Mouse (Mus musculus) left cerebral cortex, postnatal 36 days (tissue): ENCODE measurements around the gene Gimap9. TPM values are rescaled to one million over a fixed set of nuclear protein-coding genes. Genes with fewer than 3 reads are reported as not detected.

Experiments used
- DNase-seq, 2 experiments: peaks; one replicate each; pipeline ENCODE4 v3.0.0; 2021 to 2022; ENCODE audit warnings: low spot score in 2 of 2, mixed read lengths in 1 of 2
- intact Hi-C: fragments of 180-260 bp; cut with DNase I; formaldehyde crosslinking; loops from one replicate; pipeline ENCODE4 v1.15.1; 2025
- total RNA-seq, 2 experiments: library from RNA; stranded (reverse); gene quantifications; 2 replicates each; pipeline ENCODE4 v1.2.3; 2021

Gimap9 gene
- under 1 TPM; 0.37 to 0.57 TPM for total RNA-seq

GRCm38 (mm10) chr6:48675931-48676859 lies at the start of gene Gimap9:
Gene Gimap9 (plus strand): TSS chr6:48676129.
- intact Hi-C loops: no loop called here
- DNase-seq: no peak

GRCm38 (mm10) chr6:48626464-48626863 lies 49.5 kb upstream of the Gimap9 start, which contains the start of gene AI854703:
Gene AI854703 (plus strand): TSS chr6:48626764.
- intact Hi-C loops: loop anchor here (5.0 kb wide), 2 partner anchors 34 to 74 kb away; partner anchors contain the start of genes Gm44965, Lrrc61 and Repin1
- no peak for DNase-seq

- intact Hi-C loops: loop anchor here (5.0 kb wide), 2 partner anchors 35 to 75 kb away; partner anchors contain the start of genes Gm44965, Lrrc61 and Repin1
Measured at GRCm38 (mm10) chr6:48626984-48627383, 48.9 kb upstream of the Gimap9 start.

GRCm38 (mm10) chr6:48627511-48627924 lies 48.4 kb upstream of the Gimap9 start:
- peak; percentile 28 to 33 for DNase-seq
- intact Hi-C loops: loop anchor here (5.0 kb wide), 2 partner anchors 35 to 75 kb away; partner anchors contain the start of genes Gm44965, Lrrc61 and Repin1

More at GRCm38 (mm10) chr6:48626984-48627383, 48.9 kb upstream of the Gimap9 start:
- peak; percentile 68 to 81 for DNase-seq

GRCm38 (mm10) chr6:48628377-48628776 lies 47.6 kb upstream of the Gimap9 start:
- DNase-seq: no peak
- intact Hi-C loops: loop anchor here (5.0 kb wide), 2 partner anchors 36 to 76 kb away; partner anchors contain the start of genes Gm44965, Lrrc61 and Repin1

DNA sequence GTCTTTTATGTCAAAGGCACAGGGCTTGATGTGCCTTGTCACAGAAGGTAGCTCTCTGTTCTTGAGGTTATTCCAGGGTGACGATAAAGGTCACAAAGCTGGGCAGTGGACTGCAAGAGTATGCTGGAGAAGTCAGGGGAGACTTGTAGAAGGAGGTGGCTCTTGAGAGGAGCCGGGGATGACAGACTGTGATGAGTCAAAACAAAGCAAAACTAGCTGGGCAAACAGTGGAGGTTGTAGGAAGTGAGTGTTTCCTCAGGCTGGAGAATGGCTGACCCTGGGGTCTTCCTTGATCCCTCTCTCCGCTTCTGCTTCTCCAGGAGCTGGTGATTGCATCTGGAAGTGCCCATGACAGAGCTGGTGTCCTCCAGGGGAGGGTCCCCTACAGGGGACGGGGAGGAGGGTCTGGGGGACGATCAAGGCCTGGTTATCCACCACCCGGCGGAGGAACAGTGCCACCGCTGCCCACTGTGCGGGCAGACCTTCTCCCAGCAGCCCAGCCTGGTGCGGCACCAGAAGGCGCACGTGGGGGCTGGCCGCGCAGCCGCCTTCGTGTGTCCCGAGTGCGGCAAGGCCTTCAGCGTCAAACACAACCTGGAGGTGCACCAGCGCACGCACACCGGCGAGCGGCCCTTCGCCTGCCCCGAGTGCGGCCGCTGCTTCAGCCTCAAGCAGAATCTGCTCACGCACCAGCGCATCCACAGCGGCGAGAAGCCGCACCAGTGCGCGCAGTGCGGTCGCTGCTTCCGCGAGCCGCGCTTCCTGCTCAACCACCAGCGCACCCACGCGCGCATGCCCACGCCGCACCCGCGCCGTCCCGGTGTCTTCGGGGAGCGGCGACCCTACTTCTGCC lies 46.9 kb upstream of the Gimap9 start:
- intact Hi-C loops: loop anchor here (5.0 kb wide), 2 partner anchors 37 to 77 kb away; partner anchors contain the start of genes Gm44965, Lrrc61 and Repin1
- DNase-seq: peak; percentile 57 to 72

- intact Hi-C loops: loop anchor here (5.0 kb wide), 2 partner anchors 37 to 77 kb away; partner anchors contain the start of genes Gm44965, Lrrc61 and Repin1
- no peak for DNase-seq
Measured at GRCm38 (mm10) chr6:48629661-48630034, 46.3 kb upstream of the Gimap9 start.

DNA sequence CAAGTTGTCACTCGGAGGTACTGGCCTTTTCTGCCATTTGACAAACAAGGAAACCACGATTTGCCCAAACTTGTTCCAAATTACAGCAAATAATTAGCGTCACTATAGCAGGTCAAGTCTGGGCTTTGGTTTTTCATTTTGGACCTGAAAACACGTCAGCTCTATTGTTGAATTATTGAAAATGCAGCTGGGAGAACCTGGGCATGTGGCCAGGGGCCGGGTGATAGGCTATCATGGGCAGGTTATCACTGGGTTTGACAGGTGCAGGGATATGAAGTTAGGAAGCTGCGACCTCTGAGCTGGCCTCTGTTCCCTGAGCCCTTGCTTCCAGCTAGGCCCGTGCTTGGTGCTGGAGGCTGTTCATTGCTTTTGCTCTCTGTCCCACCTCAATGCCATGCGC lies 45.1 kb upstream of the Gimap9 start:
- intact Hi-C loops: no loop called here

GRCm38 (mm10) chr6:48635105-48635504 lies 40.8 kb upstream of the Gimap9 start:
- intact Hi-C loops: no loop called here
- no peak for DNase-seq

More for the DNA sequence above, 45.1 kb upstream of the Gimap9 start:
- DNase-seq: no peak

GRCm38 (mm10) chr6:48636515-48636914 lies 39.4 kb upstream of the Gimap9 start:
- no peak for DNase-seq
- intact Hi-C loops: no loop called here

DNA sequence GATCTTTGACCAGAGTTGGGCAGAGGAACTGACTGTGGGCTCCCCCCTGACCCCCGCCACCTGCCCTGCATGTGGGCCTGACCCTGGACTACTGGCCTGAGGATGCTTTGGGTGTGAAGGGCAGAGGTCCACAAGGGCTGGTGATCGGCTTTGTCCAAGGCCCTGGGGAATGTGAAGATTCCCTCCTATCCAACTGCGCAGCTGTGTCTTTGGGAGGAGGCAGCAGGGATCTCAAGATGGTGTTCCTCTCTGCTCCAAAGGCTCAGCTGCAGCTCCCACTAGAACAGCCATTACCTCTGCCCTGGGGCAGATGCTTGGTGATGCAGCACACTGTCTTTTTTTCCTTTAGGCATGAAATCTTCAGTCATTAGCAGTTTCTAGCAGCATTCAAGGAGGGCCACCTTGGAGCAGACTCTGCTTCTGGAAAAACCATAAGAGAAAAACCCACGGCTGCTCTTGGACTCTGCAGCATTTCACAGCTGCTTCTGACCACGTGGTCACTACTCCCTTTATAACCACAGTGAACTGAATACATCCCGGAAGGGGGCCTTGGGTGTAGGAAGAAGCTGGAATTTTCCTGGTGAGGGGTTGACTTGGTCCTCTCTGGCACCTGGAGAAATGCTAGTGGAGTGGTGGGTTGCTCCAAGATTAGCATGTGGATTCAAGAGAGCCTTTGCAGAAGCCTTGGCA lies 38.0 kb upstream of the Gimap9 start:
- DNase-seq: no peak
- intact Hi-C loops: no loop called here

- no peak for DNase-seq
- intact Hi-C loops: no loop called here
Measured at GRCm38 (mm10) chr6:48638553-48638952, 37.4 kb upstream of the Gimap9 start.

- intact Hi-C loops: loop anchor here (2.0 to 5.0 kb wide), 2 partner anchors 59 to 467 kb away; no protein-coding TSS in a partner anchor
- no peak for DNase-seq
Measured at GRCm38 (mm10) chr6:48641391-48641790, 34.5 kb upstream of the Gimap9 start.

GRCm38 (mm10) chr6:48642764-48643292 lies 33.1 kb upstream of the Gimap9 start:
- no peak for DNase-seq
- intact Hi-C loops: loop anchor here (5.0 kb wide), 1 partner anchor 61 kb away; no protein-coding TSS in a partner anchor

- peak; percentile 54 to 59 for DNase-seq
- intact Hi-C loops: loop anchor here (1.0 to 5.0 kb wide), 3 partner anchors 107 to 312 kb away; no protein-coding TSS in a partner anchor
Measured at GRCm38 (mm10) chr6:48645660-48646308, 30.1 kb upstream of the Gimap9 start.

GRCm38 (mm10) chr6:48646309-48646690 lies 29.6 kb upstream of the Gimap9 start:
- intact Hi-C loops: loop anchor here (5.0 kb wide), 1 partner anchor 311 kb away; no protein-coding TSS in a partner anchor

DNA sequence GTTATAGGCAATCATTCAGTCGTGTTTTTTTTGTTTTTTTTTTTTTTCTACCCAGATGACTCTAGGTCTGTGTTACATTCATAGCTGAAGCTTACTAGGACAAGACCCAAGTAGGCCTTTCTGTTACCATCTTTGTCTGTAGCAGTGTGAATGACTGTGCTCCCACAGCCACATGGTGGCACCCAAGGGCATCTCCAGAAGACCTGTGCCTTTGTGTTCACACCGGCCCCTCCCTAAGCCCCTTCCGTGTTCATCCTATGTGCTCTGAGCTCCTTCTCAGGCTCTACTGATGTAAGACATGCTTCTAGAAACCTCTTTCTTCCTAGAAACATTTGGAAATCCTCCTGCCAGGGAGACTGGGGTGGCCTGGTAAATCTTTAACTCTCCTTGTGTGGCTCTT lies 28.9 kb upstream of the Gimap9 start, which contains the start of gene Gimap8:
Gene Gimap8 (plus strand): TSS at position 240 of the 400 bp plus-strand sequence.
- DNase-seq: no peak
- intact Hi-C loops: loop anchor here (5.0 kb wide), 1 partner anchor 310 kb away; no protein-coding TSS in a partner anchor

More at GRCm38 (mm10) chr6:48646309-48646690, 29.6 kb upstream of the Gimap9 start:
- DNase-seq: no peak

DNA sequence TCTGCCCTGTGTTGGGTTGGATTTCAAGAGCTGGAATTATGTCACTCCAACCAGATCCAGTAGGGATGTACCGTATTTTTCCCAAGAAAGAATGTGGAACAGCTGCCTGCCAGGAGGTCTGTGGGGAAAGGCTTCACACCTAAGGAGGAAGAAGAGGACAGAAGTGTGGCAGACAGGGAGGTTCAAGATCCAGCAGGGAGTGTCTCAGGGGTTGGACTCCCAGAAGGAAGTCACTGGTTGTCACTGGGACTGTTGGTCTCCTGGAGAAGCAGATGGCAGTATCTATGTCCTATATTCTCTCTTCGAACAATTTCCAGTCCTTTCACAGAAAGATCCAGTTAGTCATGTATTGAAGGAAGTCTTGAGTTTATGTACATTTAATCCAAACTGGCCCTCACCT lies 28.3 kb upstream of the Gimap9 start:
- no peak for DNase-seq
- intact Hi-C loops: loop anchor here (5.0 kb wide), 1 partner anchor 310 kb away; no protein-coding TSS in a partner anchor
